Mouse (Mus musculus): ENCODE measurements around the gene Frmpd2. TPM values are rescaled to one million over a fixed set of nuclear protein-coding genes. Genes with fewer than 3 reads are reported as not detected.
A peak's percentile ranks its signal among the peaks of the same experiment; 100 is the strongest.

Gene Frmpd2
- polyA plus RNA-seq, 1 experiment from 2014 or later = 0.17 TPM

DNA sequence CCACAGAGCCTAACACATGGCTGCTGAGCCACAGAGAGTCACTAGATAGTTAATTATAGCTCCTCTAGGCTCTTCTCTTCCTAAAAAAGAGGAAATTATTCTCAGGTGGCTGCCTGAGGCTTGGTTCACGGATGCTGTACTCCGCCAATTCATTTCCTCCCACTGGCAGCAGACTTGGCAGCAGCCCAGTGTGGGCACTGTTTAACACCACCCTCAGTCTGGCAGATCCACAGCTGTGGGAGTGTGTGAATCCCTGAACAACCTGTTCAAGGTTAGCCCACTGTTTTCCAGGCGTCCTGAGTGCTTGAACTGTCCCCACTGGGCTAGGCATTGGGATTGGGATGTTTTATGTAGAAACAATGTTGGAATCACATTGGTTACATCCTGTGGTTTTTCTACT, 50.0 kb downstream of the Frmpd2 start:
- Histone ChIP-seq H3K4me1 (peaks cover 11% of the 10 kb centered on the region), H3K36me3 (replicated peaks) (no peaks in the 10 kb centered on the region), H3K9ac (no peak overlapping the region), H3K4me2 (no peak overlapping the region), H3K27ac (no peak overlapping the region), H3K9me3 (no peaks in the 10 kb centered on the region), H3K27me3 (replicated peaks) (no peaks in the 10 kb centered on the region), H3K4me3 (no peak overlapping the region)
- 38% methylated on average over 3 of the region's 3 CpGs for WGBS
- 0 out of 2 replicates have a peak, but pooled peaks have one; percentile 43 for ATAC-seq (replicated peaks)

DNA sequence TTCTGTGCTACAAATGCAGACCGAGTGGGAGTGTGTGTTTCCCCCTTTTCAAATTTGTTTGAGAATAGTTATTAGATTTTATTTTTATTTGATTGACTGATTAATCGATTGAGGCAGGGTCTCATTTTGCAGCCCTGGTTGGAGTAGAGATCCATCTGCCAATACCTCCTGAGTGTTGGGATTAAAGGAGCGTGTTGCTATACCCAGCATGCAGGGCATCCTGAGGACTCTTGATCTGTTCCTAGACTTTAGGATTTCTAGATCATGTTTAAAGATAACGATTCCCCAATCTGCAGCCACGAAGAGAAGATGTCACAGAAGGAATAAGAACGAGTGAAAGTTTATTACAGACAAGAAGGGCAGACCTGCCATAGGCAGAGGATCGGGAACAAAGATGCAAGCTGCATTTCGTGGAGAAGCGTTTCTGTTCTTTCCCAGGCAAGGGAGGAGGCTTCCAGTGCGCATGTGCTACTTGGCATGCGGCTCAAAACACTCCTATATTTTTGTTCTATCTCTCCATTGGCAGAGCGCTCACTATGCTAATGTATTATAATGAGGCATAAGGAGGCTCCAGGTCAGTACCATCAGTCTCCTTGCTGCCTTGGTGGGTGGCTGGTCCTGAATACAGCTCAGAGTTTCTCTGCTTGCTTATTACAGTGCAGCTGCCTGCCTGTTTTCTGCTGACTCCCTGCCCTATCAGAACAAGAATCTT, 53.9 kb downstream of the Frmpd2 start:
- Histone ChIP-seq H3K9me3 (no peaks in the 10 kb centered on the region), H3K4me2 (peak overlapping the region; percentile 38), H3K4me3 (peak overlapping the region; percentile 15; the same call in 1 of the 2 replicates), H3K27me3 (replicated peaks) (no peaks in the 10 kb centered on the region), H3K4me1 (peaks cover 11% of the 10 kb centered on the region), H3K27ac (peak overlapping the region; percentile 66; the same call in 1 of the 2 replicates), H3K9ac (0 out of 2 replicates have a peak overlapping the region, but pooled peaks have one; percentile 15), H3K36me3 (replicated peaks) (no peaks in the 10 kb centered on the region)
- ATAC-seq (replicated peaks) = peak; percentile 93
- 43% methylated on average over 12 of the region's 12 CpGs for WGBS

DNA sequence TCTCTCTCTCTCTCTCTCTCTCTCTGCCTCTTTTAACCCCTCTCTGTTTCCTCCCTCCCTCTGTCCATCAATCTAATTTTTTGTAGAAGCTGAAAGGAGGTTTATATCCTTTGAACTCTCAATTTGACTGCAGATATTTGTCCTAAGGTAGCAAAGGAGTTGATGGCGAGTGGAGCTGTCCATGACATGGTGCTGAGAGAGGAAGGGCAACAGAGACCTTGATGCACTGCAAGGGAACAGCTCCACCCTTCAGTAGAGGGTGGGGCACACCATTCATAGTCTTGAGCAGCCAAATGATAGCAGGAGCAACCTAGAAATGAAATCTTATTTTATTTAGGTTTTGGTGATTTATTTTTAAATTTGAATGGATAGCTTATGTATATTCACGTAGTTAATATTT, 55.1 kb downstream of the Frmpd2 start:
- H3K9ac ChIP-seq = no peak overlapping the region
- ATAC-seq (replicated peaks) = no peak
- no peak overlapping the region for H3K4me2 ChIP-seq
- WGBS = 73% methylated on average over 2 of the region's 2 CpGs
- H3K27me3 ChIP-seq (replicated peaks) = no peaks in the 10 kb centered on the region
- no peak overlapping the region for H3K4me3 ChIP-seq
- H3K36me3 ChIP-seq (replicated peaks) = no peaks in the 10 kb centered on the region
- no peak overlapping the region for H3K27ac ChIP-seq
- H3K9me3 ChIP-seq = no peaks in the 10 kb centered on the region
- H3K4me1 ChIP-seq = peaks cover 8% of the 10 kb centered on the region

DNA sequence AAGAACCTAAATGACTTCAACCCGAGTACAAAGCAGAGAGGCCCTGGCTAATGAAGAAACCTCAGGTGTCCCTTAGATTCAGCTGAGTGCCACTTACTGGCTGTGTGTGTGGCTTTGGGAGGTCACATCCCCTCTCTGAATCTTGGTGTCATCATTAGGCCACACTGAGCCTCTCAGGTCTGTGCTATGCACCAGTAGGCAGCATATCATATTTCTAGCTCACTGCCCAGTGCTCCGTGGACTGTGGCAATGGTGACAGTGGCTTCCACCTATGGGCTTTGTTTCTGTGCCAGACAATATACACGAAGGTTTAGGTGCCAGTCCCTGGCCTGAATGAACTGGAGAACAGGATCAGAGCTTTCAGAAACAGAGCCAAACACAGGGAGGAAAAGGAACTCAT, 56.4 kb downstream of the Frmpd2 start:
- Histone ChIP-seq H3K9ac (no peak overlapping the region), H3K36me3 (replicated peaks) (no peaks in the 10 kb centered on the region), H3K4me3 (no peak overlapping the region), H3K27me3 (replicated peaks) (no peaks in the 10 kb centered on the region), H3K27ac (no peak overlapping the region), H3K9me3 (no peaks in the 10 kb centered on the region), H3K4me2 (no peak overlapping the region), H3K4me1 (peaks cover 8% of the 10 kb centered on the region)
- no peak for ATAC-seq (replicated peaks)
- 49% methylated on average over 3 of the region's 3 CpGs for WGBS

DNA sequence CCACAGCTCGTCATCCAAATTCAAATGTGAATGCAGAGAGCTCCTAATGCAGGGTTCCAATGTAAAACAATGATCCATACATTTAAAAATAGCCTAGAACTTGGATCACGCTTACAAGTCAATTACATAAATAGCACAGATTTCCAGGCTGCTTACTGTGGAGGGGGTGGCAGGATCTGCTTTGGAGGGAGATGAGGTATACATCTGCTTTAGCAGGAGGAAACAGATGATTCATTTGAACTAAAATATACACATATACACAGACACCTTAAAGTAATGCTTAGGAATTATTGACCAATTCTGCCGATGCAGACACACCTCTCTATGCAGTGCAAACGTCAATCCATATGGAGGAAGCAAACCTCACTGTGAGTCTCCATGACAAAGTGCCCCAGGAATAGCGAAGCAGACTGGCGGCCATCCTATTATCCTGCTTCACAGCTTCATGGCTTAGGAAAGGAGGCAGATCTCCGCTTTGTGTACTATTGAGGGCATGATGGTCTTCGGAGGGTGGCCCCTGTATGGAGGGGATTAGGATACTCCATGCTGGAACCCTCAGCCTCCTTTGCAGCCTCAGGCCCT, 59.9 kb downstream of the Frmpd2 start:
- WGBS = 68% methylated on average over 8 of the region's 8 CpGs
- no peak for ATAC-seq (replicated peaks)

DNA sequence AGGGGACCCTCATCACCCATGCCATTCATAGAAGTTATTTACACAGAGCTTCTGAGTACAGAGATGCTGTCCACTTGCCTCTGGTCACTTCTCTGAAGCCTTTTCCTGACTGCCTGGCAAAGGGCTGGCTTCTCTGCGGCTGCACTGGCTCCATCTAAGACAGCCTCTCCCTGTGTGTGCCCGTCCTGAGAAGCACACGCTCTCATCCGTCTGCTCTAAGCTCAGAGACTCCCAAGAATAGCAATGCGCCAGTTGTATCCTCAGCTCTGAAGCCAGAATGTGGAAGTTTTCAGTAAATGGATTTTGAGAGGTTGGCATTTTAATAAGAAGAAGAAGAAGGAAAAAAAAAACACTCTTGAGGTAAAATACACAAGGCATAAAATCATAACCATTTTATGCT, 61.3 kb downstream of the Frmpd2 start:
- no peak for ATAC-seq (replicated peaks)
- 83% methylated on average over 5 of the region's 5 CpGs for WGBS

More for the DNA sequence above, 59.9 kb downstream of the Frmpd2 start:
- Histone ChIP-seq H3K4me2 (no peak overlapping the region), H3K4me3 (no peak overlapping the region), H3K27ac (no peak overlapping the region), H3K4me1 (no peaks in the 10 kb centered on the region), H3K9ac (no peak overlapping the region), H3K27me3 (replicated peaks) (no peaks in the 10 kb centered on the region), H3K9me3 (no peaks in the 10 kb centered on the region), H3K36me3 (replicated peaks) (no peaks in the 10 kb centered on the region)

DNA sequence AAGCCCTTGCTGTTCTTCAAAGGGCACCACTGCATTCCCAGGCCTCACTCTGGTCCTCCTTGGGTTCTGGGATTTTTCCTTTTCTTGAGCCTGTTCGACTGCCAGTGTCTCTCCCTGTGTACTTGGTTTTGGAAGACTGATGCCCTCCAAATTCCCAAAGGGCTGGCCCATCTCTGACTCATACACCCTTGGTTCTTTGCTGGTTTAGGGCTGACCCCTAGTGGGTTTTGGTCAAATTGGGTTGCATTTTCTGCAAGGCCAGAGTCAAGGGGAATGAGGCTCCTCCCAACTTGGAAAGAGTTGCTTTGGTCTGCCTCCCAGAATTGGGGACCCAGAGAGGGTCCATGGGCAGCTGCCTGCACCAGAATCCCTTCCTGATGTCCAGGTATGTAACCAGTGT, 62.0 kb downstream of the Frmpd2 start:
- Histone ChIP-seq H3K4me1 (no peaks in the 10 kb centered on the region), H3K27me3 (replicated peaks) (no peaks in the 10 kb centered on the region), H3K9ac (no peak overlapping the region), H3K9me3 (no peaks in the 10 kb centered on the region), H3K4me3 (no peak overlapping the region), H3K36me3 (replicated peaks) (no peaks in the 10 kb centered on the region), H3K27ac (no peak overlapping the region), H3K4me2 (no peak overlapping the region)
- whole genome bisulfite sequencing = 52% methylated on average over 1 of the region's 1 CpGs
- no peak for ATAC-seq (replicated peaks)

More for the DNA sequence above, 61.3 kb downstream of the Frmpd2 start:
- Histone ChIP-seq H3K9ac (no peak overlapping the region), H3K9me3 (no peaks in the 10 kb centered on the region), H3K4me3 (no peak overlapping the region), H3K27ac (no peak overlapping the region), H3K4me2 (no peak overlapping the region), H3K4me1 (no peaks in the 10 kb centered on the region), H3K27me3 (replicated peaks) (no peaks in the 10 kb centered on the region), H3K36me3 (replicated peaks) (no peaks in the 10 kb centered on the region)

DNA sequence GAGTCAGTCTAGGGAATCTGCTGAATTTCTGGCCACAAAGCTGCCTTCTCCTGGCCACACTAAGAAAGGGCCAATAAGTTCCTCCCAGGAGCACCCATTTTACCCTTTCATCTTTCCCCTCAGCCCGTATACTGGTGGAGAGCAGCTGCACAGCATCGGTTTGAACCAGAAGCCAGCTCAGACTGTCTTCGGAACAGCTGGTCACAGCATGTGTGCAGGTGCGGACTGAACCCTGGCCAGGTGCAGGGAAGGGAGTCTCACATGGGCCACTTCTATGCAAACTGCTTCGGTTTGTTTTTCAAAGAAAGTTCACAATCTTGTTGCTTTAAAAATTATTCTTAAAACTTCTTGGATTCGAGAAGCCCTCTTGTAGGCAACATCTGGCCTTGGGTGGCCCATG, 63.8 kb downstream of the Frmpd2 start:
- Histone ChIP-seq H3K27ac (no peak overlapping the region), H3K27me3 (replicated peaks) (no peaks in the 10 kb centered on the region), H3K4me3 (no peak overlapping the region), H3K9ac (no peak overlapping the region), H3K4me2 (no peak overlapping the region), H3K4me1 (0 out of 2 replicates have a peak, but pooled peaks cover 2% of the 10 kb centered on the region), H3K36me3 (replicated peaks) (no peaks in the 10 kb centered on the region), H3K9me3 (no peaks in the 10 kb centered on the region)
- 81% methylated on average over 6 of the region's 6 CpGs for WGBS
- ATAC-seq (replicated peaks) = no peak

DNA sequence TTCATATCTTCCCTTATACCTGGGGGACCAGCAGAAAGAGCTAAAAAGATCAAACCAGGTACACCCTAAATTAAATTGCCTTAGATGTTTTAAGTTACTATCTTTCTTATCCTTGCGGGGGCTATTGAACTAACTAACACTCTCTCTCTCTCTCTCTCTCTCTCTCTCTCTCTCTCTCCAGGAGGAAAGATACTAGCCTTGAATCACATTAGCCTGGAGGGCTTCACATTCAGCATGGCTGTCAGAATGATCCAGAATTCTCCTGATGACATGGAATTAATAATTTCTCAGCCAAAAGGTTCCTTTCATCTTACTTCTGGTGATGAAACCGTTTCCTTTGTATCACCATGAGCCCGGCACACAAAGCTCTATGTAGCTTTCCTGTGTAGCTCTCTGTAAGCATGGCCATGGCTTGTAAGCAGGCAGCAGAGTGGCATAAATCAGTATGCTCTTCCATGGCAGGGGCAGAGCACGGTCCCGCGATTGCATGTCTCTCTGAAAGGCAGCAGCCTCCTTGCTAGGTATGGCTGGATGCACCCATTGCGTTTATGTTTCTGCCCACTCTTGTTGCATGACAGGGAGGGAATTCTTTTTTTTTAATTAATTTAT, 68.2 kb downstream of the Frmpd2 start:
- Histone ChIP-seq H3K4me1 (0 out of 2 replicates have a peak, but pooled peaks cover 2% of the 10 kb centered on the region), H3K9ac (no peak overlapping the region), H3K27me3 (replicated peaks) (no peaks in the 10 kb centered on the region), H3K4me2 (no peak overlapping the region), H3K27ac (peak overlapping the region; percentile 67), H3K4me3 (no peak overlapping the region), H3K36me3 (replicated peaks) (no peaks in the 10 kb centered on the region), H3K9me3 (no peaks in the 10 kb centered on the region)
- peak; percentile 83; the same call in 1 of the 2 replicates for ATAC-seq (replicated peaks)
- WGBS = 48% methylated on average over 7 of the region's 7 CpGs

DNA sequence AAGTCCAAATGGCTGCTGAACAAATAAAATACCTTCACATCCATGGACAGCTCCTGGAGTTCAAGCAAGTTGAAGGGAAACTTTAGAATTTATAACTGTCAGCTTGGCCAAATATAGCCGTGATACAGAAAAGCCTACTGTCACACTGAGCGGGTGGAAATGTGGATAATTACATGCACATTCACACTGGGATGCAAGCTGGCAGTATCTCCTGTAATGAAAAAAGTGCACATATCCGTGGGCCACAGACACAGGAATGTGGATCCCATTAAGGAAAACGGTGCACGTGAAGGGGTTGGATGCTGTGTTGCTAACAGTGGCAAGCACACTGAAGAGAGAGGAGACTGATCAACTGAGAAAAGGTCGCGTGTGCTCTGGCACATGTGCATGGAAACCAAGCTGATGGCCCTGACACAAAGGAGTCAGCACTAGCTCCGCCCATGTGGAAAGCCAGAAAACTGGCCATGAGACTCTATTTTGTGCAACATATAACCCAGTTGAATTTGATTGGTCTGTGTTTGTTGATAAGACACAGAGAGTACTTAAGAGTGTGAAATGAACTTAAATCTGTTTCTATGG, 74.2 kb downstream of the Frmpd2 start:
- no peaks in the 10 kb centered on the region for H3K27me3 ChIP-seq (replicated peaks)
- H3K4me2 ChIP-seq = no peak overlapping the region
- peaks cover 11% of the 10 kb centered on the region for H3K4me1 ChIP-seq
- H3K9me3 ChIP-seq = no peaks in the 10 kb centered on the region
- no peak overlapping the region for H3K27ac ChIP-seq
- no peaks in the 10 kb centered on the region for H3K36me3 ChIP-seq (replicated peaks)
- no peak overlapping the region for H3K4me3 ChIP-seq
- ATAC-seq (replicated peaks) = no peak
- H3K9ac ChIP-seq = no peak overlapping the region
- 75% methylated on average over 8 of the region's 8 CpGs for WGBS

DNA sequence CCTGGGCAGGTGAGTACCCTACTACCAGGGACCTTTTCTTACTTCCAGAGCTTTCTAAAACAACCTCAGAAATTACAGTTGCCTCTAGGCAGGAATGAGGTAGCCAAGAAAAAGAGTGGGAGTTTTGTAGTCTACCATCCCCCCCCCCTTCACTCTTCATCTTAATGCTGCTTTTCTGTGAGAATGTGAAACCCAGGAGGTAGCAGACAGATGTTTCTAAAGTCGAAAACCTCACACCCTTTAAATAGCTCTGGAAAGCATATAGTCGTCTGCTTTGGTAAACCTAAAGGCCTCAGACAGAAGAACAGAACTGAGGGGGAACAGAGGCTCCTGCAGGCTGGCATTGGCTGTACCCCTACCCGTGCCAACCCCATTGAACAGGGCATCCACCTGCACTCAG, 77.2 kb downstream of the Frmpd2 start:
- no peak overlapping the region for H3K9ac ChIP-seq
- 76% methylated on average over 3 of the region's 3 CpGs for WGBS
- no peak for ATAC-seq (replicated peaks)
- H3K9me3 ChIP-seq = no peaks in the 10 kb centered on the region
- H3K4me2 ChIP-seq = no peak overlapping the region
- no peak overlapping the region for H3K27ac ChIP-seq
- no peaks in the 10 kb centered on the region for H3K27me3 ChIP-seq (replicated peaks)
- no peaks in the 10 kb centered on the region for H3K36me3 ChIP-seq (replicated peaks)
- H3K4me1 ChIP-seq = peaks cover 11% of the 10 kb centered on the region
- no peak overlapping the region for H3K4me3 ChIP-seq

DNA sequence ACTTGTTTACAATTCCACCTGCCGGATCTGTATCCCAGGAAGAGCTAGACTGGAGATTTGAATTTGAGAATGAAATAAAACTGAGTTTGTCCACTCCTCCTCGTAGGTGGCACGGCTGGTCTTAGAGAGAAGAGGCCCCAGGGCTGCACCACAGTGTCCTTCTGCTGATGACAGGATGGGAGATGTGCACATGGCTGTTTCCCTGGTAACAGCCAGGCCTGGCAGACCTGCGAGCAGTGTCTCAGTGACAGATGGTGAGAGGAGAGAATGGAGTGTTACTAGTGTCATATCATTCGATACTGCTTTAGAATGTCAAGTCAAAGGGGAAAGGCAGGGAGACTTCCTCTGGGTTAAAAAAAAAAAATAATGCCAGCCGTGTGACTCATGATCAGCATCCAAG, 78.4 kb downstream of the Frmpd2 start:
- Histone ChIP-seq H3K27ac (peak overlapping the region; percentile 52), H3K9ac (no peak overlapping the region), H3K4me1 (peaks cover 11% of the 10 kb centered on the region), H3K9me3 (no peaks in the 10 kb centered on the region), H3K4me3 (no peak overlapping the region), H3K27me3 (replicated peaks) (no peaks in the 10 kb centered on the region), H3K36me3 (replicated peaks) (no peaks in the 10 kb centered on the region), H3K4me2 (no peak overlapping the region)
- peak; percentile 91 for ATAC-seq (replicated peaks)
- WGBS = 38% methylated on average over 6 of the region's 6 CpGs
